Mouse (Mus musculus): ENCODE measurements around the gene Mast4. TPM values are rescaled to one million over a fixed set of nuclear protein-coding genes. Genes with fewer than 3 reads are reported as not detected.

Mast4 gene
- total and polyA plus RNA-seq, 3 experiments = 8.5 to 33.1 (median 23.6) TPM

- Histone ChIP-seq H3K79me2 (replicated peaks; ENCODE audit: control insufficient read depth, insufficient read depth, low read length) (no peaks in the 10 kb centered on the region), H3K27ac (no peak overlapping the region), H3K36me3 (ENCODE audit: control insufficient read depth, insufficient read depth, low read length) (no peaks in the 10 kb centered on the region), H3K9ac (ENCODE audit: low read depth, low read length) (no peak overlapping the region), H3K4me1 (ENCODE audit: control insufficient read depth, insufficient read depth, low read length) (peaks cover 1% of the 10 kb centered on the region), H3K4me3 (no peak overlapping the region), H3K27me3 (ENCODE audit: control insufficient read depth, insufficient read depth, low read length) (no peaks in the 10 kb centered on the region)
- WGBS = 93% methylated on average over 7 of the region's 7 CpGs
- TF ChIP-seq POLR2A (IDR thresholded peaks at IDR 0.05; ENCODE audit: insufficient read depth, low read depth, low read length) (no peak), EP300 (IDR thresholded peaks at IDR 0.05; ENCODE audit: insufficient read depth, low read depth, low read length) (no peak), CTCF (IDR thresholded peaks at IDR 0.05) (no peak)
- no peak for DNase-seq
- intact Hi-C loops (cut with DNase I) = no loop called here
Measured at GRCm38 (mm10) chr13:102991196-102991595, 343.1 kb downstream of the Mast4 start.

DNA sequence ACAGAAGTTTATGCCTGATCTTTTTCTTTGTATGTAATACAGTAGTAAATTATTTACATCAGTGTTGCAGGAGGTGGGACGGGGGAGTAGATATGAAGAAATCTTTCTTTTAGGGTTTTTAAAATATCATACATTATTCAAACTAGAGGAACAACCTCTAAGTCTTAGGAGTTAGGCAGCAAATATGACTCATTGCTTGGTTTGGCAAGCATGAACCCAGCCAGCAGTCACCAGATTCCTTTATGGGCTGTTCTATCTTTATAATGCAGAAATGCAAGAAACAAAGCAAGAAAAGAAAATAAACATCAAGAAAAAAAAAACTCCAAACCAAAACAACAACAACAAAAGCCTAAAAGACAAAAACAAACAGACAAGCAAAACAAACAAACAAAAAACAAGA is 344.2 kb downstream of the Mast4 start:
- Histone ChIP-seq H3K4me1 (ENCODE audit: control insufficient read depth, insufficient read depth, low read length) (peaks cover 1% of the 10 kb centered on the region), H3K27me3 (ENCODE audit: control insufficient read depth, insufficient read depth, low read length) (no peaks in the 10 kb centered on the region), H3K9ac (ENCODE audit: low read depth, low read length) (no peak overlapping the region), H3K79me2 (replicated peaks; ENCODE audit: control insufficient read depth, insufficient read depth, low read length) (no peaks in the 10 kb centered on the region), H3K36me3 (ENCODE audit: control insufficient read depth, insufficient read depth, low read length) (no peaks in the 10 kb centered on the region), H3K4me3 (no peak overlapping the region), H3K27ac (no peak overlapping the region)
- intact Hi-C loops (cut with DNase I) = no loop called here
- TF ChIP-seq POLR2A (IDR thresholded peaks at IDR 0.05; ENCODE audit: insufficient read depth, low read depth, low read length) (no peak), CTCF (IDR thresholded peaks at IDR 0.05) (no peak), EP300 (IDR thresholded peaks at IDR 0.05; ENCODE audit: insufficient read depth, low read depth, low read length) (no peak)
- DNase-seq = no peak
- 80% methylated on average over 1 of the region's 1 CpGs for WGBS

- intact Hi-C loops (cut with DNase I) = no loop called here
- no peaks in the 10 kb centered on the region for H3K79me2 ChIP-seq (replicated peaks; ENCODE audit: control insufficient read depth, insufficient read depth, low read length)
- TF ChIP-seq POLR2A (IDR thresholded peaks at IDR 0.05; ENCODE audit: insufficient read depth, low read depth, low read length) = no peak
- TF ChIP-seq EP300 (IDR thresholded peaks at IDR 0.05; ENCODE audit: insufficient read depth, low read depth, low read length) = no peak
- TF ChIP-seq CTCF (IDR thresholded peaks at IDR 0.05) = no peak
- DNase-seq = no peak
- H3K36me3 ChIP-seq (ENCODE audit: control insufficient read depth, insufficient read depth, low read length) = no peaks in the 10 kb centered on the region
- 78% methylated on average over 11 of the region's 11 CpGs for WGBS
- peaks cover 1% of the 10 kb centered on the region for H3K4me1 ChIP-seq (ENCODE audit: control insufficient read depth, insufficient read depth, low read length)
- H3K4me3 ChIP-seq = no peak overlapping the region
- no peaks in the 10 kb centered on the region for H3K27me3 ChIP-seq (ENCODE audit: control insufficient read depth, insufficient read depth, low read length)
- H3K9ac ChIP-seq (ENCODE audit: low read depth, low read length) = no peak overlapping the region
- no peak overlapping the region for H3K27ac ChIP-seq
Measured at GRCm38 (mm10) chr13:102989616-102990015, 344.7 kb downstream of the Mast4 start.

DNA sequence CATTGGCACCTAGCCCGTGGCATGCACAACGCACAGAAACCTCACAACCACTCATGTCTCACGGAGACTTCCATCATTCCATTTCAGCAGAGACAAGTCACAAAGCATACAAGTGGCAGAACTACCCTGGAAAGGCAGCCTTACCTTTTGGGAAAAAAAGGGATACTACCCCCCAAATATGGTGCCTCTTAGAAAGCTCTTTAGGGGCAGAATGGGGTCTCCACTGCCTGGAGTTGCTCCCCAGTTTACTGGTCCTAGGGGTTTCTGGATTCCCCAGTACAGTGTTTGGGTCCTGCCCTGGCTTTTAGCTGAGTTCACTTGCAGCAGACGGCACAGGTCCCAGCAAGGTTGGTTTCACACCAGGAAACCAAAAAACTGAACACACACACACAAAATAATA is 345.3 kb downstream of the Mast4 start:
- H3K27ac ChIP-seq = no peak overlapping the region
- WGBS = 95% methylated on average over 4 of the region's 4 CpGs
- no peak for DNase-seq
- H3K27me3 ChIP-seq (ENCODE audit: control insufficient read depth, insufficient read depth, low read length) = no peaks in the 10 kb centered on the region
- H3K79me2 ChIP-seq (replicated peaks; ENCODE audit: control insufficient read depth, insufficient read depth, low read length) = no peaks in the 10 kb centered on the region
- no peaks in the 10 kb centered on the region; the same call in 1 of the 2 replicates for H3K4me1 ChIP-seq (ENCODE audit: control insufficient read depth, insufficient read depth, low read length)
- no peak overlapping the region for H3K4me3 ChIP-seq
- no peak for TF ChIP-seq EP300 (IDR thresholded peaks at IDR 0.05; ENCODE audit: insufficient read depth, low read depth, low read length)
- TF ChIP-seq CTCF (IDR thresholded peaks at IDR 0.05) = no peak
- no peak for TF ChIP-seq POLR2A (IDR thresholded peaks at IDR 0.05; ENCODE audit: insufficient read depth, low read depth, low read length)
- H3K36me3 ChIP-seq (ENCODE audit: control insufficient read depth, insufficient read depth, low read length) = no peaks in the 10 kb centered on the region
- H3K9ac ChIP-seq (ENCODE audit: low read depth, low read length) = no peak overlapping the region
- intact Hi-C loops (cut with DNase I) = no loop called here

DNA sequence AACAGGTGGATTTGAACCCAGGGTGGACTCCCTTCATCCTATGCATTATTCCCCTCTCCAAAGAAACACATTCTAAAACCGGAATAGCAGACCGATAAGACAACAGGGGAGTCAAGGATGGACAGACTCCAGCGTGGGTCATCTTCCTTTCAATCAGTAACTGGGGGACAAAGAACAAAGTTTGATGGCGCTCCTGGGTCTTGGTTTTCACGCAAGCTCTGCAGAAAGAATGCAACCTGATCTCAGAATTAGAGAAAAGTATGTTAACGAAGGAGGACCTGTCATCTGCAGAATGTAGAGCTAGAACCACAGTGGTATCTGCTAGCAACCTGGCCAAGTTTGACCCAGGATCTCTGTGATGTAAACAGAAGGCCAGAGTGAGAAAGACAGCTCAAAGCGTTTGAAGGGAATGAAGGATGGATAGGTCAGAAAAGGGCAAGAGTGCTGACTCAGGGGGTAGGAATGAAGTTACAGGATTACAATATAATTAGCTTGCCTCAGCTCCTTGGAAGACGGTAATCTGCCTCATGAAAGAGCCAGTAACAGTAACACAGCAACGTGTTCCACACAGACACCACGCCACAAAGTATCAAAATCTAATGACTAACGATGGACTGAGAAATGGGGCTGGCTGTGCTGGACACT is 345.9 kb downstream of the Mast4 start:
- H3K4me1 ChIP-seq (ENCODE audit: control insufficient read depth, insufficient read depth, low read length) = no peaks in the 10 kb centered on the region; the same call in 1 of the 2 replicates
- no peak overlapping the region for H3K9ac ChIP-seq (ENCODE audit: low read depth, low read length)
- DNase-seq = no peak
- no peak overlapping the region for H3K27ac ChIP-seq
- no peaks in the 10 kb centered on the region for H3K79me2 ChIP-seq (replicated peaks; ENCODE audit: control insufficient read depth, insufficient read depth, low read length)
- TF ChIP-seq CTCF (IDR thresholded peaks at IDR 0.05) (no peak), POLR2A (IDR thresholded peaks at IDR 0.05; ENCODE audit: insufficient read depth, low read depth, low read length) (no peak), EP300 (IDR thresholded peaks at IDR 0.05; ENCODE audit: insufficient read depth, low read depth, low read length) (no peak)
- 87% methylated on average over 11 of the region's 11 CpGs for WGBS
- H3K27me3 ChIP-seq (ENCODE audit: control insufficient read depth, insufficient read depth, low read length) = no peaks in the 10 kb centered on the region
- intact Hi-C loops (cut with DNase I) = no loop called here
- no peak overlapping the region for H3K4me3 ChIP-seq
- H3K36me3 ChIP-seq (ENCODE audit: control insufficient read depth, insufficient read depth, low read length) = no peaks in the 10 kb centered on the region

GRCm38 (mm10) chr13:102984550-102984949 is 349.7 kb downstream of the Mast4 start:
- 98% methylated on average over 4 of the region's 4 CpGs for WGBS
- intact Hi-C loops (cut with DNase I) = no loop called here

More at GRCm38 (mm10) chr13:102984550-102984949, 349.7 kb downstream of the Mast4 start:
- no peaks in the 10 kb centered on the region for H3K27me3 ChIP-seq (ENCODE audit: control insufficient read depth, insufficient read depth, low read length)
- TF ChIP-seq CTCF (IDR thresholded peaks at IDR 0.05) (peak; percentile 41), EP300 (IDR thresholded peaks at IDR 0.05; ENCODE audit: insufficient read depth, low read depth, low read length) (no peak)
- H3K4me1 ChIP-seq (ENCODE audit: control insufficient read depth, insufficient read depth, low read length) = no peaks in the 10 kb centered on the region; the same call in 1 of the 2 replicates
- no peak for DNase-seq
- H3K36me3 ChIP-seq (ENCODE audit: control insufficient read depth, insufficient read depth, low read length) = no peaks in the 10 kb centered on the region
- H3K79me2 ChIP-seq (replicated peaks; ENCODE audit: control insufficient read depth, insufficient read depth, low read length) = no peaks in the 10 kb centered on the region
- no peak overlapping the region for H3K27ac ChIP-seq
- no peak overlapping the region for H3K9ac ChIP-seq (ENCODE audit: low read depth, low read length)
- H3K4me3 ChIP-seq = no peak overlapping the region

All from heart, adult 2 months (tissue).